Mouse (Mus musculus) MEL (cell line): Measurements from ENCODE around the gene Ssh2. TPM values are rescaled to one million over a fixed set of nuclear protein-coding genes. Genes with fewer than 3 reads are reported as not detected.
A peak's percentile ranks its signal among the peaks of the same experiment; 100 is the strongest.

ENCODE experiments used
- DNase-seq: peaks from one replicate; pipeline ENCODE4 v3.0.0; 2011; ENCODE audit warnings: low read depth, low spot score
- H3K27ac ChIP-seq: 2 replicates; pipeline ENCODE4 v1.5.1; 2012; ENCODE audit warnings: low read depth, mild to moderate bottlenecking, control low read depth, low read length, moderate library complexity; ENCODE audit not compliant: control insufficient read depth
- H3K27me3 ChIP-seq, 2 experiments: fragments of 150-350 bp in 1 of 2; sonication (generic) in 1 of 2; 2 replicates each; pipeline ENCODE4 v1.6.1; 2012; ENCODE audit warnings: low read length in 2 of 2, mild to moderate bottlenecking in 2 of 2, improper control_type of control experiment in 1 of 2, moderate library complexity in 1 of 2; ENCODE audit not compliant: insufficient read depth in 2 of 2, control insufficient read depth in 1 of 2
- H3K36me3 ChIP-seq, 2 experiments: 2 replicates each; pipeline ENCODE4 v1.6.1; 2012 to 2014; ENCODE audit warnings: low read length in 2 of 2, improper control_type of control experiment in 1 of 2, inconsistent platforms in 1 of 2, mild to moderate bottlenecking in 1 of 2; ENCODE audit not compliant: insufficient read depth in 2 of 2, control insufficient read depth in 1 of 2
- H3K4me1 ChIP-seq, 2 experiments: fragments of 150-350 bp in 1 of 2; sonication (generic) in 1 of 2; 2 replicates each; pipeline ENCODE4 v1.6.1; 2012; ENCODE audit warnings: low read length in 2 of 2, improper control_type of control experiment in 1 of 2, mild to moderate bottlenecking in 1 of 2; ENCODE audit not compliant: insufficient read depth in 2 of 2, control insufficient read depth in 1 of 2
- H3K4me3 ChIP-seq, 2 experiments: fragments of 150-350 bp in 1 of 2; sonication (generic) in 1 of 2; 2 replicates each; pipeline ENCODE4 v1.5.1; 2012; ENCODE audit warnings: low read depth in 2 of 2, low read length in 2 of 2, mild to moderate bottlenecking in 2 of 2, moderate library complexity in 2 of 2, control low read depth in 1 of 2, improper control_type of control experiment in 1 of 2; ENCODE audit not compliant: control insufficient read depth in 1 of 2, insufficient read depth in 1 of 2
- H3K79me2 ChIP-seq: 2 replicates; pipeline ENCODE4 v1.6.1; 2012; ENCODE audit warnings: mild to moderate bottlenecking, low read length, moderate library complexity; ENCODE audit not compliant: control insufficient read depth, poor library complexity, insufficient read depth
- H3K9ac ChIP-seq: 2 replicates; pipeline ENCODE4 v1.6.1; 2012; ENCODE audit warnings: low read depth, mild to moderate bottlenecking, control low read depth, low read length, moderate library complexity; ENCODE audit not compliant: control insufficient read depth, poor library complexity, severe bottlenecking
- H3K9me3 ChIP-seq: fragments of 150-350 bp; sonication (generic); replicated peaks from 2 replicates; pipeline ENCODE4 v1.6.1; 2012; ENCODE audit warnings: mild to moderate bottlenecking, low read length, improper control_type of control experiment, moderate library complexity; ENCODE audit not compliant: insufficient read depth
- CHD1 ChIP-seq: IDR thresholded peaks from 2 replicates; pipeline ENCODE4 v1.6.1; 2012; ENCODE audit warnings: low read depth, mild to moderate bottlenecking, inconsistent platforms, low read length, improper control_type of control experiment
- CHD2 ChIP-seq: IDR thresholded peaks from 2 replicates; pipeline ENCODE4 v1.6.1; 2011; ENCODE audit warnings: low read length, improper control_type of control experiment
- CTCF ChIP-seq, 3 experiments: IDR thresholded peaks in 2 of 3; conservative IDR thresholded peaks in 1 of 3; 2 replicates each; pipeline ENCODE4 v1.5.1; 2011 to 2012; ENCODE audit warnings: low read length in 3 of 3, low read depth in 2 of 3, mild to moderate bottlenecking in 2 of 3, improper control_type of control experiment in 1 of 3, inconsistent platforms in 1 of 3, mixed read lengths in 1 of 3, moderate library complexity in 1 of 3; ENCODE audit not compliant: control insufficient read depth in 1 of 3, insufficient read depth in 1 of 3, poor library complexity in 1 of 3, severe bottlenecking in 1 of 3
- E2F4 ChIP-seq: IDR thresholded peaks from 2 replicates; pipeline ENCODE4 v1.6.1; 2011; ENCODE audit warnings: low read depth, low read length, improper control_type of control experiment, borderline replicate concordance
- ELF1 ChIP-seq: IDR thresholded peaks from 2 replicates; pipeline ENCODE4 v1.6.1; 2014; ENCODE audit warnings: low read depth, mild to moderate bottlenecking, inconsistent platforms, low read length, improper control_type of control experiment, moderate library complexity
- EP300 ChIP-seq, 2 experiments: IDR thresholded peaks; 2 replicates each; pipeline ENCODE4 v1.6.1; 2011; ENCODE audit warnings: improper control_type of control experiment in 2 of 2, low read length in 2 of 2, low read depth in 1 of 2, mild to moderate bottlenecking in 1 of 2
- ETS1 ChIP-seq: IDR thresholded peaks from 2 replicates; pipeline ENCODE4 v1.6.1; 2012; ENCODE audit warnings: low read depth, mild to moderate bottlenecking, inconsistent platforms, low read length, improper control_type of control experiment, moderate library complexity
- GABPA ChIP-seq: IDR thresholded peaks from 2 replicates; pipeline ENCODE4 v1.6.1; 2012; ENCODE audit warnings: low read depth, mild to moderate bottlenecking, inconsistent platforms, low read length, improper control_type of control experiment, moderate library complexity
- GATA1 ChIP-seq: IDR thresholded peaks from 2 replicates; pipeline ENCODE4 v1.6.1; 2011; ENCODE audit warnings: low read depth, low read length, improper control_type of control experiment
- HCFC1 ChIP-seq: IDR thresholded peaks from 2 replicates; pipeline ENCODE4 v1.6.1; 2012; ENCODE audit warnings: low read depth, mild to moderate bottlenecking, inconsistent platforms, low read length, improper control_type of control experiment, moderate library complexity
- JUND ChIP-seq: IDR thresholded peaks from 2 replicates; pipeline ENCODE4 v1.6.1; 2011; ENCODE audit warnings: low read depth, mild to moderate bottlenecking, improper control_type of control experiment, low read length
- KAT2A ChIP-seq: conservative IDR thresholded peaks from 2 replicates; pipeline ENCODE4 v1.6.1; 2012; ENCODE audit warnings: low read depth, low read length, improper control_type of control experiment, inconsistent platforms
- MAX ChIP-seq: IDR thresholded peaks from 2 replicates; pipeline ENCODE4 v1.6.1; 2011; ENCODE audit warnings: low read length, improper control_type of control experiment
- MAZ ChIP-seq: IDR thresholded peaks from 2 replicates; pipeline ENCODE4 v1.6.1; 2012; ENCODE audit warnings: low read depth, mild to moderate bottlenecking, inconsistent platforms, low read length, improper control_type of control experiment
- MYB ChIP-seq: IDR thresholded peaks from 2 replicates; pipeline ENCODE4 v1.6.1; 2011; ENCODE audit warnings: mild to moderate bottlenecking, low read depth, low read length, improper control_type of control experiment
- NELFE ChIP-seq: IDR thresholded peaks from 2 replicates; pipeline ENCODE4 v1.6.1; 2011; ENCODE audit warnings: low read depth, low read length, improper control_type of control experiment
- NRF1 ChIP-seq: IDR thresholded peaks from 2 replicates; pipeline ENCODE4 v1.6.1; 2014; ENCODE audit warnings: low read depth, mild to moderate bottlenecking, inconsistent platforms, low read length, improper control_type of control experiment, moderate library complexity; ENCODE audit not compliant: poor library complexity, insufficient read depth, severe bottlenecking
- POLR2A ChIP-seq, 2 experiments: IDR thresholded peaks; 2 replicates each; pipeline ENCODE4 v1.6.1; 2011 to 2012; ENCODE audit warnings: low read length in 2 of 2, mild to moderate bottlenecking in 2 of 2, control low read depth in 1 of 2, improper control_type of control experiment in 1 of 2, low read depth in 1 of 2, moderate library complexity in 1 of 2; ENCODE audit not compliant: control insufficient read depth in 1 of 2, insufficient read depth in 1 of 2, poor library complexity in 1 of 2
- POLR2AphosphoS2 ChIP-seq: IDR thresholded peaks from 2 replicates; pipeline ENCODE4 v1.6.1; 2011; ENCODE audit warnings: low read length, improper control_type of control experiment
- POLR2AphosphoS5 ChIP-seq: IDR thresholded peaks from 2 replicates; pipeline ENCODE4 v1.6.1; 2012; ENCODE audit warnings: low read depth, borderline replicate concordance, mild to moderate bottlenecking, inconsistent platforms, low read length, moderate library complexity, mixed read lengths
- RAD21 ChIP-seq: IDR thresholded peaks from 2 replicates; pipeline ENCODE4 v1.6.1; 2011; ENCODE audit warnings: mild to moderate bottlenecking, low read depth, low read length, improper control_type of control experiment
- SIN3A ChIP-seq: IDR thresholded peaks from 2 replicates; pipeline ENCODE4 v1.6.1; 2012; ENCODE audit warnings: low read length, improper control_type of control experiment, inconsistent platforms
- SMC3 ChIP-seq: IDR thresholded peaks from 2 replicates; pipeline ENCODE4 v1.6.1; 2011; ENCODE audit warnings: low read depth, low read length, improper control_type of control experiment
- TBP ChIP-seq: IDR thresholded peaks from 2 replicates; pipeline ENCODE4 v1.8.0; 2011; ENCODE audit warnings: low read depth, low read length, improper control_type of control experiment
- TCF12 ChIP-seq: IDR thresholded peaks from 2 replicates; pipeline ENCODE4 v1.6.1; 2014; ENCODE audit warnings: low read depth, mild to moderate bottlenecking, inconsistent platforms, low read length, improper control_type of control experiment, moderate library complexity
- USF1 ChIP-seq: IDR thresholded peaks from 2 replicates; pipeline ENCODE4 v1.6.1; 2014; ENCODE audit warnings: low read depth, mild to moderate bottlenecking, inconsistent platforms, low read length, improper control_type of control experiment, moderate library complexity
- ZC3H11A ChIP-seq: IDR thresholded peaks from 2 replicates; pipeline ENCODE4 v1.6.1; 2012; ENCODE audit warnings: low read depth, mild to moderate bottlenecking, inconsistent platforms, low read length, improper control_type of control experiment
- ZKSCAN1 ChIP-seq: IDR thresholded peaks from 2 replicates; pipeline ENCODE4 v1.6.1; 2012; ENCODE audit warnings: low read depth, mild to moderate bottlenecking, inconsistent platforms, low read length, improper control_type of control experiment, moderate library complexity
- ZNF384 ChIP-seq: IDR thresholded peaks from 2 replicates; pipeline ENCODE4 v1.6.1; 2012; ENCODE audit warnings: low read depth, mild to moderate bottlenecking, inconsistent platforms, low read length, improper control_type of control experiment
- polyA plus RNA-seq, 2 experiments: library from polyadenylated mRNA; stranded (reverse) in 1 of 2; unstranded in 1 of 2; fragments of >175 nt in 1 of 2; fragments of >200 nt in 1 of 2; gene quantifications; 2 replicates each; pipeline versions ENCODE4 v1.2.1 to v1.2.4; 2012; ENCODE audit warnings: low replicate concordance in 2 of 2, low read depth in 1 of 2; ENCODE audit not compliant: insufficient read length in 2 of 2, insufficient read depth in 1 of 2, missing spikeins in 1 of 2
- total RNA-seq: library from RNA; depleted of rRNA; stranded (reverse); fragments of 300-350 nt; gene quantifications from 2 replicates; pipeline ENCODE4 v1.2.3, GENCODE M21; 2012

The Ssh2 gene
- total and polyA plus RNA-seq, 3 experiments, result 6.3 to 29.2 (median 16.5) TPM

DNA sequence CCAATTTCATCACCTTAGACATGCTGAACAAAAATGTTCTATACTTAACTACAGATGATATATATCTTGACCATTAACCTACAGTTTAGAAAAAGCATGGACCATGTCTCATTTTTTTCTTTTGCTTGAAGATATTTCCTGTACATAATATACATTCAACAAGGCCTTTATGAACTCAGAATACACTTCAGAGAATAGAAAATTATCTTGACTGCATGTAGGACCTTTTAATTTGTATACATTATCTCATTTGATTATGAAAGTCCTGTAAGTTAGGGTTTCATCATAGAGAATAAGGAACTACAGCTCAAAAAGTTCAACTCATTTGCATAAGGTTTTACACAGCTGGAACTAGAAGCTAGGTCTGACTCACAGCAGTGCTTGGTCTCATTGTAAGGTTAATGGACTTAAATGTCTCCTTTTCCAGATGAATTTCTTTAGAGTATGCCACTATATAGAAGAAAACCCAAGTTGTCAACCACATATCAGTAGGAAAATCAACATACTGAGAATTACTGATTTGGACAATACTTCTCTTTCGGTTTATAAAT lies 1.9 kb upstream of the Ssh2 start:
- peaks cover 8 to 11% of the 10 kb centered on the region in 2 experiments; a peak in 3 of 4 replicates for H3K4me1 ChIP-seq
- H3K79me2 ChIP-seq, result peaks cover 24% of the 10 kb centered on the region
- H3K27me3 ChIP-seq, result no peaks in the 10 kb centered on the region
- peak overlapping the region; percentile 26; the same call in 1 of the 2 replicates for H3K9ac ChIP-seq
- peak; percentile 82 for DNase-seq
- peak overlapping the region in 1 of 2 experiments; percentile 22; a peak in 2 of 4 replicates for H3K4me3 ChIP-seq
- TF ChIP-seq ETS1 (peak; percentile 69; the same call in 1 of the 2 replicates), MAZ (no peak), GATA1 (peak; percentile 27; the same call in 1 of the 2 replicates), E2F4 (no peak), MAX (no peak), EP300 (IDR thresholded peaks at IDR 0.05; ENCODE audit: low read depth in 1 of 2, low read length in 2 of 2) (peak in 1 of 2 experiments; percentile 7; a peak in 1 of 4 replicates), SMC3 (no peak)
- H3K9me3 ChIP-seq, result no peaks in the 10 kb centered on the region
- H3K36me3 ChIP-seq, result peaks cover 0 to 14% of the 10 kb centered on the region in 2 experiments; a peak in 2 of 4 replicates
- H3K27ac ChIP-seq, result no peak overlapping the region

DNA sequence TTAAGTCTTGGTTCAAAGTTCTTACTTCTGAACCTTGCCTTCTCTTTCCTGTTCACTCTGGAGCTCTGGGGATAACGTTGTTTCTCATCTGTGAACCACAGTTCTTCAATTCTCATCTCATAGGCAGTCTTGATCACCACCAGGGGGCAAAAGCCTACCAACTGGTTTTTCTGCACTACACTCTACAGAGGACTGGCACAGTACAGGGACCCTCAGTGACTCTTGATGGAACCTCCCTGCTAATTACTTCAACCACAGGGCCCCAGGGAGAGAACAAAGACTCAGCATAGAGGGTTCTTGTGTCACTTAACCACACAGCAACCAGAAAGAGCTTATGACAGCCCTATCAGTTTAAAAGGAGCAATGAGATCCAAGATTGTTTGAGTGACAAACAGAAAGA lies 1.3 kb upstream of the Ssh2 start:
- Histone ChIP-seq H3K9ac (peak overlapping the region; percentile 96), H3K36me3 (peaks cover 0 to 15% of the 10 kb centered on the region in 2 experiments; a peak in 2 of 4 replicates), H3K27me3 (no peaks in the 10 kb centered on the region), H3K79me2 (peaks cover 24% of the 10 kb centered on the region), H3K27ac (peak overlapping the region; percentile 40), H3K9me3 (no peaks in the 10 kb centered on the region), H3K4me3 (peak overlapping the region; percentile 26 to 93), H3K4me1 (peaks cover 8 to 11% of the 10 kb centered on the region in 2 experiments; a peak in 3 of 4 replicates)
- 0 out of 4 replicates have a peak, but pooled peaks of 1 of the 2 experiments have one; percentile 2 for TF ChIP-seq EP300 (IDR thresholded peaks at IDR 0.05; ENCODE audit: low read depth in 1 of 2, low read length in 2 of 2)
- no peak for TF ChIP-seq NELFE
- no peak for TF ChIP-seq POLR2AphosphoS2
- TF ChIP-seq CHD1, result no peak
- TF ChIP-seq ZKSCAN1, result no peak
- TF ChIP-seq ETS1, result no peak
- TF ChIP-seq POLR2AphosphoS5, result no peak
- peak; percentile 81 for TF ChIP-seq RAD21
- no peak for TF ChIP-seq ZNF384
- TF ChIP-seq GABPA, result no peak
- no peak for TF ChIP-seq CHD2
- no peak for TF ChIP-seq POLR2A (IDR thresholded peaks at IDR 0.05; ENCODE audit: control insufficient read depth in 1 of 2, insufficient read depth in 1 of 2, low read depth in 1 of 2, low read length in 2 of 2, poor library complexity in 1 of 2)
- TF ChIP-seq SIN3A, result peak; percentile 84; the same call in 1 of the 2 replicates
- no peak for TF ChIP-seq MAZ
- TF ChIP-seq MAX, result no peak
- peak; percentile 45 for TF ChIP-seq TBP
- TF ChIP-seq KAT2A, result no peak
- TF ChIP-seq CTCF (IDR thresholded peaks at IDR 0.05 in 2 of 3, conservative IDR thresholded peaks at IDR 0.05 in 1 of 3; ENCODE audit: control insufficient read depth in 1 of 3, insufficient read depth in 1 of 3, low read depth in 2 of 3, low read length in 3 of 3, poor library complexity in 1 of 3, severe bottlenecking in 1 of 3), result peak; percentile 55 to 97 (median 82)
- no peak for TF ChIP-seq E2F4
- no peak for TF ChIP-seq GATA1
- TF ChIP-seq JUND, result no peak
- TF ChIP-seq HCFC1, result peak; percentile 51
- TF ChIP-seq SMC3, result peak; percentile 98
- TF ChIP-seq TCF12, result 0 out of 2 replicates have a peak, but pooled peaks have one; percentile 10
- TF ChIP-seq NRF1, result no peak
- peak; percentile 77 for TF ChIP-seq ZC3H11A
- TF ChIP-seq ELF1, result no peak
- TF ChIP-seq USF1, result no peak
- TF ChIP-seq MYB, result no peak
- DNase-seq, result peak; percentile 95
